Mouse (Mus musculus): Measurements from ENCODE around the gene Brms1. TPM values are rescaled to one million over a fixed set of nuclear protein-coding genes. Genes with fewer than 3 reads are reported as not detected.
A peak's percentile ranks its signal among the peaks of the same experiment; 100 is the strongest.

Brms1 gene
- total and polyA plus RNA-seq, 3 experiments = 22.8 to 50.9 (median 36.3) TPM

GRCm38 (mm10) chr19:4992371-4992770 lies 48.8 kb upstream of the Brms1 start:
- Histone ChIP-seq H3K36me3 (replicated peaks in 1 of 2; ENCODE audit: control insufficient read depth in 1 of 2, insufficient read depth in 1 of 2, low read length in 1 of 2) (no peaks in the 10 kb centered on the region), H3K4me2 (ENCODE audit: insufficient read depth, low read depth, poor library complexity, severe bottlenecking) (no peak overlapping the region), H3K27ac (ENCODE audit: insufficient read depth, low read depth) (no peak overlapping the region), H3K79me2 (replicated peaks; ENCODE audit: control insufficient read depth, extremely low read depth, insufficient read depth, poor library complexity, severe bottlenecking) (no peaks in the 10 kb centered on the region), H3K9me3 (replicated peaks; ENCODE audit: low read length) (peaks cover 5% of the 10 kb centered on the region), H3K4me3 (replicated peaks in 1 of 3; ENCODE audit: low read depth in 2 of 3, low read length in 2 of 3, poor library complexity in 1 of 3) (no peak overlapping the region), H3K9ac (ENCODE audit: insufficient read depth, low read depth) (no peak overlapping the region), H3K4me1 (ENCODE audit: control insufficient read depth in 1 of 2, insufficient read depth in 2 of 2) (peaks cover 6 to 8% of the 10 kb centered on the region in 2 experiments), H3K27me3 (replicated peaks) (peaks cover 70% of the 10 kb centered on the region)
- TF ChIP-seq MXI1 (IDR thresholded peaks at IDR 0.05; ENCODE audit: low read depth, low read length) (0 out of 2 replicates have a peak, but pooled peaks have one; percentile 38), GABPA (IDR thresholded peaks at IDR 0.05; ENCODE audit: insufficient replicate concordance, low read depth, low read length) (no peak)
- in situ Hi-C loops (cut with MboI; ENCODE audit: low pct_ligation_motif_present, low pct_unique_long_range_greater_than_20kb, low sequenced_read_pairs) = loop anchor here (25.0 kb wide), 2 partner anchors 355 to 505 kb away; partner anchors contain the start of genes 2010003K11Rik, Rce1 and Syt12
- DNase-seq (ENCODE audit: extremely low read depth) = no peak
- dilution Hi-C loops (cut with MboI; ENCODE audit: extremely low pct_ligation_motif_present, extremely low pct_unique_long_range_greater_than_20kb, low sequenced_read_pairs) = no loop called here

DNA sequence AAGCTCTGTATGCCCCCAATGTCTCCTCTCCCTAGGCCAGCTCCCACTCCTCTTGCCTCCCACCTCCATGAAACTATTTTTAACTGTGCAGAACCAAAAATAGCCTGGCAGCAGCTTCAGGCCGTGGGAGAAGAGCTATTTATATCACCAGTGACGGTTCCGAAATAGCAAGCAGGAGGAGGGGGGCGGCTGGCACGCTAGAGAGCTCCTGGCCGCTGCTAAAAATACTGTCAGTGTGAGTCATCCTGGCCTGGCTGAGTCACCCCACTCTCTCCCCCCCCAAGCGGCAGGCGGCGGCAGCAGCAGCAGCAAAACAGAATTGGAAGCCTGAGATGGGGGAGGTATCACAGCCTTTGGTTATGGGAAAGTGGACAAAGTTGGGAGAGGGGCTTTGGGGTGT lies 48.2 kb upstream of the Brms1 start:
- Histone ChIP-seq H3K4me1 (ENCODE audit: control insufficient read depth in 1 of 2, insufficient read depth in 2 of 2) (peaks cover 6 to 8% of the 10 kb centered on the region in 2 experiments), H3K79me2 (replicated peaks; ENCODE audit: control insufficient read depth, extremely low read depth, insufficient read depth, poor library complexity, severe bottlenecking) (no peaks in the 10 kb centered on the region), H3K4me2 (ENCODE audit: insufficient read depth, low read depth, poor library complexity, severe bottlenecking) (peak overlapping the region; percentile 19; the same call in 1 of the 2 replicates), H3K36me3 (replicated peaks in 1 of 2; ENCODE audit: control insufficient read depth in 1 of 2, insufficient read depth in 1 of 2, low read length in 1 of 2) (no peaks in the 10 kb centered on the region), H3K4me3 (replicated peaks in 1 of 3; ENCODE audit: low read depth in 2 of 3, low read length in 2 of 3, poor library complexity in 1 of 3) (no peak overlapping the region), H3K27me3 (replicated peaks) (peaks cover 72% of the 10 kb centered on the region), H3K9me3 (replicated peaks; ENCODE audit: low read length) (peaks cover 5% of the 10 kb centered on the region), H3K27ac (ENCODE audit: insufficient read depth, low read depth) (no peak overlapping the region), H3K9ac (ENCODE audit: insufficient read depth, low read depth) (no peak overlapping the region)
- dilution Hi-C loops (cut with MboI; ENCODE audit: extremely low pct_ligation_motif_present, extremely low pct_unique_long_range_greater_than_20kb, low sequenced_read_pairs) = no loop called here
- in situ Hi-C loops (cut with MboI; ENCODE audit: low pct_ligation_motif_present, low pct_unique_long_range_greater_than_20kb, low sequenced_read_pairs) = loop anchor here (25.0 kb wide), 2 partner anchors 356 to 506 kb away; partner anchors contain the start of genes 2010003K11Rik, Rce1 and Syt12
- TF ChIP-seq SMC3 (IDR thresholded peaks at IDR 0.05; ENCODE audit: low read depth, low read length) (no peak), POLR2A (IDR thresholded peaks at IDR 0.05; ENCODE audit: low read depth, low read length) (no peak), JUN (IDR thresholded peaks at IDR 0.05; ENCODE audit: insufficient read depth, low read depth, low read length) (peak; percentile 61), PAX5 (IDR thresholded peaks at IDR 0.05; ENCODE audit: low read length) (no peak), BHLHE40 (IDR thresholded peaks at IDR 0.05; ENCODE audit: low read depth, low read length) (peak; percentile 83), CHD1 (IDR thresholded peaks at IDR 0.05; ENCODE audit: low read depth, low read length) (no peak), MEF2A (IDR thresholded peaks at IDR 0.05; ENCODE audit: borderline replicate concordance, low read depth, low read length) (peak; percentile 99), IRF4 (IDR thresholded peaks at IDR 0.05; ENCODE audit: low read depth, low read length) (peak; percentile 77), NELFE (IDR thresholded peaks at IDR 0.05; ENCODE audit: low read depth, low read length) (no peak), KAT2A (IDR thresholded peaks at IDR 0.05; ENCODE audit: insufficient replicate concordance, low read length) (no peak), MAZ (IDR thresholded peaks at IDR 0.05; ENCODE audit: low read depth, low read length) (peak; percentile 52; the same call in 1 of the 2 replicates), USF1 (IDR thresholded peaks at IDR 0.05; ENCODE audit: low read depth, low read length) (no peak), JUND (conservative IDR thresholded peaks at IDR 0.05; ENCODE audit: low read depth, low read length) (0 out of 2 replicates have a peak, but pooled peaks have one; percentile 34), RAD21 (IDR thresholded peaks at IDR 0.05; ENCODE audit: low read depth, low read length) (no peak), CTCF (conservative IDR thresholded peaks at IDR 0.05 in 1 of 2, IDR thresholded peaks at IDR 0.05 in 1 of 2; ENCODE audit: low read depth in 2 of 2, low read length in 2 of 2) (peak in 1 of 2 experiments; percentile 35; a peak in 1 of 4 replicates), ETS1 (conservative IDR thresholded peaks at IDR 0.05; ENCODE audit: low read depth, low read length) (peak; percentile 73)
- DNase-seq (ENCODE audit: extremely low read depth) = peak; percentile 58

Data from CH12.LX (cell line).